Mouse (Mus musculus): ENCODE results near the gene Dcaf4.

The Dcaf4 gene

DNA sequence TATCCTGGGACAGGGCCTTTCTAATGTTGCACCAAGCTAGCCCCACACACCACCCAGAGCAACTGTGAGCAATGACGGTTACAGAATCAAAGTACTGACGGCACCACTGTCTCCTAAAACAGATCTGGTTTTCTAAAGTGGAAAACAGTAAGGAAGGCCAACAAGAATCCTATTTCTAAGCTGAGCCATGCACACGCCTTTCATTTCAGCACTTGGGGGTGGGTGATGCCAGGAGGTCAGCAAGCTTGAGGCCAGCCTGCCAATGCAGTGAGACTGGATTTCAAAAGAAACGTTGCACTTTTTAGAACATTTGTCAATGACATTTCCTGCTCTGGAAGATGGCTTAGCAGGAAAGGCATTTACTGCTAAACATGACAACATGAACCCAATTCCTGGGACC, 33.5 kb downstream of the Dcaf4 start:
- DNase-seq, result no peak

DNA sequence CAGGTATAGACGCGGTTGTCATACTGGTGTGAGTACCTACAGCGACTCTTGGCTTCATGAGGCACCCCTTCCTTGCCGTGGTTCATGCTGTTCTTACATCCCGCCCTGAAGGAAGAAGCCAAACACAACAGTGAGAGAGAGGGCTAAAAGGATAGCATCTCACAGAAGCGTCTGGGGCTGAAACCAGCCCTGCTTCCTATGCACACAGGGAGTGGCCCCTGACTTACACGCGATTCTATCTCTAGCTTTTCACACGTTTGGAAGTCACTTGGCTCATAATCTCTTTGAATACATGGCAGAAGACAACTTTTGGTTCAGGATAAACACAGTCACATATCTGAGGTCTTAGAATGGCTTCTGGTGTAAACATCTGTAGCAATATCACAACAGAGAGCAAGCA, 35.3 kb downstream of the Dcaf4 start:
- no peak for DNase-seq

DNA sequence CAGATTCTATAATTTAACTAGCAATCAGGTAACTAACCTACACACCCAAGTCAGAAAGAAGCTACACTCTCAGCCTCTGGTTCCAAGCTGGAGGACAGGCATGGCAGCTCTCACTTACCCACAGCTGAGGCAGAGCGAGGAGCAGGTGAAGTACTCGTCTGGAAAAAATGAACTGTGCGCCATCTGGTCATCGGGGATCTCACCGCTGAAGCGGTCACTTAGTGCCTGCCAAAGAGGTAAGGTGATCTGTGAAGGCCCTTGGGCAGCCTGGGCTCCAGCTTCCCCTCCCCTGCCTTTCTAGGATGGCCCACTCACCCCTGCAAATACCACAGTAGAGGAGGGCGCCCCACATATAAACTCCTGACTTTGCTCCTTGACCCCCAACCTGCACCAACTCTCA, 38.2 kb downstream of the Dcaf4 start:
- DNase-seq, result no peak

DNA sequence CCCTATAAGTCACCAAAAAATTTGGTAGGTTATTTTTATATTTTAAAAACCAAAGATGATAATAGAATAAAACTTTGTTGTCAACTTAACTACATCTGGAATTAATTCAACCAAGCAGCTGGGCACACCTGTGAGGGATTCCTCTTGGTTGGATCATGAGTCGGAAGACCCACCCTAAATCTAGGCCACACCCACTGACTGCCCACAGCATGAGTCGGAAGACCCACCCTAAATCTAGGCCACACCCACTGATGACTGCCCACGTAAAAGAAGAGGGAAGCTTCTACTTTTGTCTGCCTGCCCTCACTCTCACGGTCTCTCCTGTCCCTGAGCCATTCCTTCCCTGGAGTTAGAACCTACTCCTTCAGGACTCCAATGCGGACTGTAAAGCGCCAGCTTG, 39.9 kb downstream of the Dcaf4 start:
- DNase-seq, result no peak

DNA sequence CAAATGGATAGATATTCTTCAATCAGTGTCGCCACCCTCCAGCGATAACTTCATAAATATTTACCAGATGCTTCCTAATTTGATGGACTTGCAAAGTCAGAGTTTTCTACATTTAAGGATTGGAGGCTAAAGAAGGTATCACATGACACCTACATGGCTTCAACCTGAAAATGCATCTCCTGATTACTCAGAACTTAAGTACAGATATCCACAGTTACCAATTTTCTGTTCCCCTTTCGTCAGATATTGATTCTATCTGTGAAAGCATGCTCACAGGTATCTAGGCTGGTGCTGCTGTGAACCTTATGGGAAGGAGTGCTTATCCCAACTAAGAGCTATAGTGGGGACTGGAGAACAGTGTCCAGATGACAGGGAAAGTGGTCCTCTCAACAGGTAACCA, 42.3 kb downstream of the Dcaf4 start:
- DNase-seq, result no peak

DNA sequence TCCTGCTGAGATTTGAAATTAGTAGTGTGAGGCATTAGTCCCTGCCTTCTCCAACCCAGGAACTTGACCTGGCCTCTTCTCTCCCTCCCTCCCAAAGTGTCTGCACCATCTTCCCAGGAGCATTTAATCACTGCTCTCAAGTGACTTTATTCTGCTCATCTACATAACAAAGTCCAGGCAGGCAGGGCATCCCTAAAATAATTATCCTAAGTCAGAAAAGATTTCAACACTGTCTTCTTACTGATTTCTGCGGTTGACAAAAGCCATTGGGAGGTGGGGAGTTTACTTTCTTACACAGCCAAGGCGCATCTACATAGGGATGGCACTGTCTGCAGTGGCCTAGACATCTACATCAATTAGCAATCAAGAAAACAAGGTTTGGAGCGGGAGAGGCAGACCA, 49.6 kb downstream of the Dcaf4 start:
- DNase-seq, result no peak

DNA sequence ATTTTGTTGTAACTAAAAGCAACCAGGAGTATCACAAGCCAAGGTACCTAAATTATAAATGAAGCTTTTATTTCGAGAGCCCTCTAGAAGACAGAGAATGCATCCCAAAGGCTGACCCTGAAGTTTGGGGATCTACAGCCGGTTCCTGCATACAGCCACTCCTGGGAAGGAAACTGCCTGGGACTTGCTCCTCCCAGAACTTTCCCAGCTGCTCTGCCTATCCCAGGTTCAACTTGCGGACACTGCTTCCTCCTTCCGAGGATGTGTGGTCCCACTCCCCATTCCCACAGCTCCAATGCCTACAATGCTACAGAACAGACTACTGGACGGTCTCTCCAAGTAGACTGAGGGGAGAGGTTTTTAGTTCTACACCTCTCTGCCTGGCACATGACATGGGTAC, 52.5 kb downstream of the Dcaf4 start:
- no peak for DNase-seq

DNA sequence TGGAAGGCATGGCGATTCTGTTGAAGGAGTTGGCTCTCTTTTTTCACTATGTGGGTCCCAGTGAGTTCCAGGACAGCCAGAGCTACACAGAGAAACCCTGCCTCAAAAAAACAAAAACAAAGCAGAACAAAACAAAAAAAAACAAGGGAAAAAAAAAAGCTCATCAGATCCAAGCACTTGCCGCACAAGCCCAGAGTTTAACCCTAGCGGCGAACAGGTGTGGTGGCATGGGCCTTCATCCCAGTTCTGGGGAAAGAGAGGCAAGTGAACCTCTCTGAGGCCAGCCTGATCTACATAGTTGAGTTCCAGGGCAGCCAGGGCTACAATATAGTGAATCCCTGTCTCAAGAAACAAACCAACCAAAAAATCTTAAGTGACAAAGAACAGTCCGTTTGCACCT, 57.2 kb downstream of the Dcaf4 start:
- DNase-seq, result no peak

DNA sequence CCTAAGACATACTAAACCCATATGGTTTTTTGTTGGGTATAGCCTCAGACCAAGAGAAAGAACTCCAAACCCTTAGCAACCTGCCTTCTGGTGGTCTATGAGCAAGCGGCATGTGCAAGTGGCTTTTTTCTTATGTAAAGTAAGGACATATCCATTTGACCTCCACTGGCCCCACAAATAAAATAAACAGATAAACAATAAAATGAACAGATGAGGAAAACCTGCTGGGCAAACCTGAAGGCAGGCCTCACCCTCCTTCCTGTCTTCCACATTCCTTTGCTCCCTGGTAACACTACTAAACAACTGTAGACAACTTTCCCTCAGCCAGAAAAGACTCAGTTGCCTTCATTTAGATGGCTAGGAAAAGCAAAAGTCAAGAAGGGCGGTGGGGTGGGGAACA, 58.1 kb downstream of the Dcaf4 start:
- DNase-seq, result no peak

DNA sequence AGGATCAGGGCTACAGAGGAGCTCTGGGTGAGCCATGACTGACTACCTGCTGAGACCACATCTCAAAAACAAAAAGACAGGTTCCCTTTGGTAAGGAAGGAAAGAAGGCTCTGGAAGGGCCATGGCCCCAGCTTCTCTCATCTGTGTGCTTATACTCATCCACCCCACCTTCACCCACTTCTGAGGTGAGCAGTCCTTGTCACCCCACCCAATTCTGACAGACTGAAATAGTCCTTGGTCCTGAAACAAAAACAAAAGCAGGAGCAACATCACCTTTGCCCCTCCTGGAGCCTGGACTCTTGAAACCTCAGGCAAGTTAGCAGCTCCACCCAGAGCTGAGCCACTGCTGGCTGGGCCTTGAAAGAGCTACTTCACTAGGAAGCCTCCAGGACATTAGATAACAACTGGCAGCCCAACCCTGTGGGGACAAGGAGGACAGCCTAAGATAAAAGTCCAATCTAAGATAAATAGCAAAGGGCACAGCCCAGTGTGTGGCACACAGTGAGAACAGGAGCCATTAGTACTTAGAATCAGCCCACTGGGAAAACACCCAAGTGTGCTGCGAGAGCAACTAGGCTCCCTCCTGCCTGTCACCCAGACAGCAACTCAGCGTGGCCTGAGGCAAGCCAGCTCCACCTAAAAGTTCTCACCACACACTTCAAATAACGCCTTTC, 58.8 kb downstream of the Dcaf4 start:
- DNase-seq, result peak; percentile 54

DNA sequence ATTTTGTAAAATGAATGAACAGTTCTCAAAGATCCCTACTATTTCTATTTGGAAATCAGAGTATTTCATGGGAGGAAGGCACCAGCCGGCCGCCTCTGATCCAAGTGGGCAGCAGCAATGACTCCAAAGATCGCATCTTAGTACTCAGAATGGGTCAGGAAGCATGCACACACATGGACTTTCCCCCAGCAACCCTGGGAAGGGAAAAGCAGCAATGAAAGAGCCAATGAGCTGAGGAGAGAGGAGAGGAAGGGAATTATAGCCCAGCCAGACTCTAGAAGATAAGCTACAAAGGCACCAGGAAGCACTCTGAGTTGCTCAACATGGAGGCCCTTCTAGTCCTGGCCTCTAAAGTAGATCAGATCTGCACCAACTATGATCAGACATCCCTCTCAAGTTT, 60.0 kb downstream of the Dcaf4 start:
- DNase-seq, result peak; percentile 37

DNA sequence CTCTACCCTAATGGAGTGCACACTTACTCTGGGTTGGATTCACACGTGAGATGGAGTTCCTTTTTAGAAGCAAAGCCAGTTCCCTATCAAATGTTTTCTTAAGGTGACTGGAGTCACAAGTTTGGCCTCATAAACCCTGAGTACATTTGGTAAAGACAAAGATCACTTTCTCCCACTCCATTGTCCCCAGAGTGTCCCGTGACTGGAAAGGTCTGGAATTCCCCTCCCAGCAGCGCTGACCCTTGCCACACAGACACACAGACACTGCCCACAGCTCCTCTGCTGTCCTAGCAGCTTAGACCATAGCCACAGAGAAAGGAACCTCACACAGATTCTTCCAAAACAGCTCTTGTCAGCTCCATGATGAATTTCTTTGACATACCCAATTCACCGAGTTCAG, 61.8 kb downstream of the Dcaf4 start:
- peak; percentile 25 for DNase-seq

DNA sequence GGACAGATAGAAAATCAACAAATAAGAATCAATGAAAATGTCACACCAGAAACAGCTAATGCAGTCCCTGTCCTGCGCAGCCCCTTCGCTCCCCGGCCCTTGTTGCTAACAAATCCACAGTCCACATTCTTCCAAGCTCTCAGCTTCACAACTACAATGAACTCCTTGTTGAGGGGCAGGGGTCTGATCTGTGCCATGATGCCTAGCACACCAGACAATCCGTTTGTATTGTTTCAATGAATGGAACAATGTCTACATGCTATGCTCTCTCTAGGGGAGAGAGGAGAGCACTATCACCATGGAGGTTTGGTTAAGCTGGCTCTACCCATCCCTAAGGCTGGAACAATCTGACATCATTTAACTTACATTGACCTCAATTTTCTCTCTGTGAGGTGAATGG, 62.5 kb downstream of the Dcaf4 start:
- no peak for DNase-seq

DNA sequence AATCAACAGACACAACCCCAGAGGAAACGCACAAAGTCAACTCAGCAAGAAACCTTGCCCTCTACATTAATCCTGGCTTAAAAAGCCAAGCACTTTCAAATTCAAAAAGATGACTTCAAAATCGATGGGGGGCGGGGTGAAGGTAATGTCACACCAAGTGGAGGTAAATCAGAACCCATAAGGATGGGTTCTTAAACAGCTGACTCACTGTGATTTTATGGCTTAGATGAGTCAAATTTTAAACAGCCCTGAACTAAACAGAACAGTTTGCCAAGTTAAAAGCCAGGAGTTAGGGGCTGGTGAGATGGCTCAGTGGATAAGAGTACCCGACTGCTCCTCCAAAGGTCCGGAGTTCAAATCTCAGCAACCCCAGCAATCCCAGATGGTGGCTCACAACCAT, 66.4 kb downstream of the Dcaf4 start:
- no peak for DNase-seq
